Mouse (Mus musculus) naive thymus-derived CD4-positive, alpha-beta T cell, adult 2 months (primary cell): ENCODE measurements around the gene Slc38a5.

Experiments used
- DNase-seq: peaks from one replicate; pipeline ENCODE4 v3.0.0-alpha.2; 2011; ENCODE audit warnings: low read depth

Slc38a5 gene

GRCm38 (mm10) chrX:8271083-8271820, at the start of gene Slc38a5:
TSS of gene Slc38a5 (plus strand) at chrX:8271133.
- DNase-seq, result no peak

- no peak for DNase-seq
These were observed 48.6 kb upstream of the Slc38a5 start for GRCm38 (mm10) chrX:8222296-8222677.

GRCm38 (mm10) chrX:8222678-8223421, 48.1 kb upstream of the Slc38a5 start:
- no peak for DNase-seq

GRCm38 (mm10) chrX:8223473-8223872, 47.5 kb upstream of the Slc38a5 start:
- DNase-seq, result no peak

GRCm38 (mm10) chrX:8230272-8230671, 40.7 kb upstream of the Slc38a5 start:
- DNase-seq, result no peak

GRCm38 (mm10) chrX:8233602-8234001, 37.3 kb upstream of the Slc38a5 start:
- no peak for DNase-seq

- DNase-seq, result no peak
These were observed 34.2 kb upstream of the Slc38a5 start for GRCm38 (mm10) chrX:8236704-8237103.

GRCm38 (mm10) chrX:8238804-8239395, 32.0 kb upstream of the Slc38a5 start:
- no peak for DNase-seq

- DNase-seq, result no peak
These were observed 23.3 kb upstream of the Slc38a5 start for GRCm38 (mm10) chrX:8247680-8248079.

GRCm38 (mm10) chrX:8248542-8249120, 22.3 kb upstream of the Slc38a5 start:
- DNase-seq, result no peak

GRCm38 (mm10) chrX:8251789-8252333, 19.1 kb upstream of the Slc38a5 start:
- DNase-seq, result no peak

- peak; percentile 93 for DNase-seq
These were observed 18.3 kb upstream of the Slc38a5 start, which contains the start of gene Ftsj1 for GRCm38 (mm10) chrX:8252334-8253285. TSS of gene Ftsj1 (minus strand) at chrX:8252406.

GRCm38 (mm10) chrX:8253711-8254110, 17.2 kb upstream of the Slc38a5 start:
- no peak for DNase-seq

- no peak for DNase-seq
These were observed 15.1 kb upstream of the Slc38a5 start for GRCm38 (mm10) chrX:8255807-8256206.

- DNase-seq, result no peak
These were observed 11.5 kb upstream of the Slc38a5 start for GRCm38 (mm10) chrX:8259478-8259877.

- no peak for DNase-seq
These were observed 7.7 kb upstream of the Slc38a5 start for GRCm38 (mm10) chrX:8263156-8263804.

GRCm38 (mm10) chrX:8264222-8264621, 6.7 kb upstream of the Slc38a5 start:
- DNase-seq, result no peak

- DNase-seq, result no peak
These were observed 1.1 kb downstream of the Slc38a5 start for GRCm38 (mm10) chrX:8272000-8272399.

GRCm38 (mm10) chrX:8274056-8274455, 3.1 kb downstream of the Slc38a5 start:
- DNase-seq, result no peak

GRCm38 (mm10) chrX:8288621-8289020, 17.7 kb downstream of the Slc38a5 start:
- DNase-seq, result no peak

- no peak for DNase-seq
These were observed 38.4 kb downstream of the Slc38a5 start for GRCm38 (mm10) chrX:8309302-8309701.
